Mouse (Mus musculus): ENCODE results near the gene Gnb5. TPM values are rescaled to one million over a fixed set of nuclear protein-coding genes. Genes with fewer than 3 reads are reported as not detected.

Gene Gnb5
- polyA plus RNA-seq, 1 experiment from 2014 or later: 70.1 TPM

DNA sequence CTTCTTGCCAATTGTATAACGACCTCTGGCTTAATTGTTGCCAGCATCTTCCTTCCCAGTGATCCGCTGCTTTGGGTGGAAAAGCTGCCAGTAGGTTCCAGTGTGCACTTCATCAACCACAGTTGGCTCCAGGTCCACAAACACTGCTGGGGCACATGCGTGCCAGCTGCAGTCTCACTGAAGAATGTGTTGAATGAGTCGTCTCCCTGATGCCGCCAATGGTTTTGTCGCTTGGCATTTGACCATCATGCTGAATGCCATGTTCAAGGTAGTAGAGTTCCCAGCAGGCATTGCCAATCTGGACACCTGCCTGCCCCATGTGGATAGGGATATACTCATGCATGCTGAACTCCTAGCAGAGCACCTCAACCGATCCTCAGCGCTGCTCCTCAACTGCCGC lies 69.5 kb downstream of the Gnb5 start:
- H3K4me1 ChIP-seq (ENCODE audit: control insufficient read depth, insufficient read depth, low read length): no peaks in the 10 kb centered on the region
- no peak for DNase-seq
- no peak overlapping the region for H3K4me2 ChIP-seq (ENCODE audit: low read length)
- no peaks in the 10 kb centered on the region for H3K27me3 ChIP-seq (ENCODE audit: control insufficient read depth, insufficient read depth, low read length)
- WGBS: 97% methylated on average over 9 of the region's 9 CpGs
- no peak overlapping the region for H3K27ac ChIP-seq (replicated peaks; ENCODE audit: low read depth, low read length)
- no peak overlapping the region for H3K9ac ChIP-seq (replicated peaks; ENCODE audit: low read length)
- H3K36me3 ChIP-seq (ENCODE audit: control insufficient read depth, insufficient read depth, low read length): no peaks in the 10 kb centered on the region
- ATAC-seq (ENCODE audit: low FRiP score, low TSS enrichment): no peak
- no peak overlapping the region for H3K4me3 ChIP-seq (replicated peaks; ENCODE audit: low read depth, low read length)
- 0 out of 2 replicates have a peak, but pooled peaks cover under 1% of the 10 kb centered on the region for H3K9me3 ChIP-seq (ENCODE audit: control insufficient read depth, low read length)

DNA sequence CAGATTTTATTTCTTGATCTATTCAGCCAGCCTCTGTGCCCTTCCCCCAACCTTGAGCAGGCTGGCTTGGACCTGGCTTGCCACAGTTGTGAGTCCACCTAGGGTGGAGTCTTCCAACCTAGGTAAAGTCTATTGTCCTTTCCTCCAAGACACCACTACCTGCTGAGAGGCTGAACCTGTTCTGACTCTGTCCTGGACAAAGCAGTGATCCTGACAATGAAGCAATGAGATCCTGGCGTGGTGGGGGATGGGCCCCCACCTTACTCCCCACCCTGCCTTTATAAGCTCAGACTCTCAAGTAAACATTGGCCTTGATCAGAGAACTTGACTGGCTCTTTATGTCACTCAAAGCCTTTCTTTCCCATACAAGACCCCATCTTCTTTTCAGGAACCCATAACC lies 70.3 kb downstream of the Gnb5 start:
- ATAC-seq (ENCODE audit: low FRiP score, low TSS enrichment) (no peak), DNase-seq (no peak)
- no peak overlapping the region for H3K27ac ChIP-seq (replicated peaks; ENCODE audit: low read depth, low read length)
- no peaks in the 10 kb centered on the region for H3K36me3 ChIP-seq (ENCODE audit: control insufficient read depth, insufficient read depth, low read length)
- no peak overlapping the region for H3K4me2 ChIP-seq (ENCODE audit: low read length)
- H3K4me3 ChIP-seq (replicated peaks; ENCODE audit: low read depth, low read length): no peak overlapping the region
- no peaks in the 10 kb centered on the region for H3K27me3 ChIP-seq (ENCODE audit: control insufficient read depth, insufficient read depth, low read length)
- no peaks in the 10 kb centered on the region for H3K9me3 ChIP-seq (ENCODE audit: control insufficient read depth, low read length)
- H3K9ac ChIP-seq (replicated peaks; ENCODE audit: low read length): no peak overlapping the region
- H3K4me1 ChIP-seq (ENCODE audit: control insufficient read depth, insufficient read depth, low read length): no peaks in the 10 kb centered on the region
- WGBS: 33% methylated on average over 1 of the region's 1 CpGs

DNA sequence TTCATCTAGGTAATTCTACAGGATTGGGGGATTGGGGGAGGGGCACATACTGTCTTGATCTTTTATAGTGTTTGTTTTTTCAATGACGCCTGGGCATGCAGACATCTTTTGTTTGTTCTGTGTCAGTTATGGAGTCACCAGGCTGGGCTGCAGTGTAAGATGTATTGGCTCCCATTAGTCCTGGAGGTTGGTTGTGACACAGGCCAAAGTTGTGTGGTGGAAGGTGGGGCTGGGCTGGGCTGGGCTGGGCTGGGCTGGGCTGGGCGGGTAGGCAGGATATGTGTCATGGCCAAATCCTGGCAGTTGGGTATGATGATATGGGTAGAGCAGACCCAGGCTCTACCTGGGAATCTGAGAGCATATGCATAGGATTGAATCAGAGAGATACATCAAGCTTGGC lies 72.7 kb downstream of the Gnb5 start:
- Histone ChIP-seq H3K9me3 (ENCODE audit: control insufficient read depth, low read length) (no peaks in the 10 kb centered on the region), H3K4me2 (ENCODE audit: low read length) (no peak overlapping the region), H3K4me3 (replicated peaks; ENCODE audit: low read depth, low read length) (no peak overlapping the region), H3K27ac (replicated peaks; ENCODE audit: low read depth, low read length) (no peak overlapping the region), H3K4me1 (ENCODE audit: control insufficient read depth, insufficient read depth, low read length) (no peaks in the 10 kb centered on the region), H3K36me3 (ENCODE audit: control insufficient read depth, insufficient read depth, low read length) (no peaks in the 10 kb centered on the region), H3K27me3 (ENCODE audit: control insufficient read depth, insufficient read depth, low read length) (no peaks in the 10 kb centered on the region), H3K9ac (replicated peaks; ENCODE audit: low read length) (no peak overlapping the region)
- 98% methylated on average over 2 of the region's 2 CpGs for WGBS
- DNase-seq (no peak), ATAC-seq (ENCODE audit: low FRiP score, low TSS enrichment) (no peak)

DNA sequence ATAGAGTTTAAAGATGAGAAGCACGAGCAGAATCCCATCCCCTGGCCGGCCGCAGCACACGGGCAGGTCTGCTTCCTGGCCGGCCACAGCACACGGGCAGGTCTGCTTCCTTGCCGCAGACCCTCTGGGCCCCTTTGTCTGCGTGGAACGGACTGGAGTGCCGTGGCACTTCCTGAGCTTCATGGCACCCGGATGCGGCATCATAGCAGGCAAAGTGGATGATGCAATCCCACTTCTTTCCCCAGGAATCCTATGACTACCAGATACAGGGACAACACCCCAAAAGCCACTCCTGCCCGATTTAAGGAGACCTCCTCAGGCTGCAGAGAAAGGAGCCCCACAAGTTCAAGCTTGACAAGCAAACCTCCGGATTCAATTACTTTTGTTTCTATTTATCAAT lies 76.7 kb downstream of the Gnb5 start:
- DNase-seq (no peak), ATAC-seq (ENCODE audit: low FRiP score, low TSS enrichment) (no peak)
- Histone ChIP-seq H3K4me1 (ENCODE audit: control insufficient read depth, insufficient read depth, low read length) (no peaks in the 10 kb centered on the region), H3K4me3 (replicated peaks; ENCODE audit: low read depth, low read length) (no peak overlapping the region), H3K36me3 (ENCODE audit: control insufficient read depth, insufficient read depth, low read length) (peaks cover 15% of the 10 kb centered on the region), H3K9ac (replicated peaks; ENCODE audit: low read length) (no peak overlapping the region), H3K9me3 (ENCODE audit: control insufficient read depth, low read length) (no peaks in the 10 kb centered on the region), H3K27ac (replicated peaks; ENCODE audit: low read depth, low read length) (no peak overlapping the region), H3K4me2 (ENCODE audit: low read length) (no peak overlapping the region), H3K27me3 (ENCODE audit: control insufficient read depth, insufficient read depth, low read length) (no peaks in the 10 kb centered on the region)
- WGBS: 94% methylated on average over 14 of the region's 14 CpGs

DNA sequence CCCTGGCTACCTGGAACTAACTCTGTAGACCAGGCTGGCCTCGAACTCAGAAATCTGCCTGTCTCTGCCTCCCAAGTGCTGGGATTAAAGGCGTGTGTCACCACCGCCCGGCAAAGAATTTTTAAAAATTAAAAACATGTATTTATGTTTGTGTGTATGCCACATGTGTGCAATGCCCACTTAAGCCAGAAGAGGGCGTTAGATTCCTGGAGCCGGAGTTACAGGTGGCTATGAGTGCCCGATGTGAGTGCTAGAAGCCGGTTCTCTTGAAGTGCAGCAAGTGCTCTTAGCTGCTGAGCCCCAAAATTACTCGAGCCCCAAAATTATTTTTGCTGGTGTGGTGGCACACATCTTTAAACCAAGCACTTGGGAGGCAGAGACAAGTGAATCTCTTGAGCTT lies 77.7 kb downstream of the Gnb5 start:
- WGBS: 83% methylated on average over 9 of the region's 9 CpGs
- no peak overlapping the region for H3K27ac ChIP-seq (replicated peaks; ENCODE audit: low read depth, low read length)
- H3K9me3 ChIP-seq (ENCODE audit: control insufficient read depth, low read length): no peaks in the 10 kb centered on the region
- no peaks in the 10 kb centered on the region for H3K27me3 ChIP-seq (ENCODE audit: control insufficient read depth, insufficient read depth, low read length)
- no peak overlapping the region for H3K4me3 ChIP-seq (replicated peaks; ENCODE audit: low read depth, low read length)
- peaks cover 21% of the 10 kb centered on the region for H3K36me3 ChIP-seq (ENCODE audit: control insufficient read depth, insufficient read depth, low read length)
- H3K4me2 ChIP-seq (ENCODE audit: low read length): no peak overlapping the region
- ATAC-seq (ENCODE audit: low FRiP score, low TSS enrichment) (no peak), DNase-seq (no peak)
- no peak overlapping the region for H3K9ac ChIP-seq (replicated peaks; ENCODE audit: low read length)
- H3K4me1 ChIP-seq (ENCODE audit: control insufficient read depth, insufficient read depth, low read length): no peaks in the 10 kb centered on the region

DNA sequence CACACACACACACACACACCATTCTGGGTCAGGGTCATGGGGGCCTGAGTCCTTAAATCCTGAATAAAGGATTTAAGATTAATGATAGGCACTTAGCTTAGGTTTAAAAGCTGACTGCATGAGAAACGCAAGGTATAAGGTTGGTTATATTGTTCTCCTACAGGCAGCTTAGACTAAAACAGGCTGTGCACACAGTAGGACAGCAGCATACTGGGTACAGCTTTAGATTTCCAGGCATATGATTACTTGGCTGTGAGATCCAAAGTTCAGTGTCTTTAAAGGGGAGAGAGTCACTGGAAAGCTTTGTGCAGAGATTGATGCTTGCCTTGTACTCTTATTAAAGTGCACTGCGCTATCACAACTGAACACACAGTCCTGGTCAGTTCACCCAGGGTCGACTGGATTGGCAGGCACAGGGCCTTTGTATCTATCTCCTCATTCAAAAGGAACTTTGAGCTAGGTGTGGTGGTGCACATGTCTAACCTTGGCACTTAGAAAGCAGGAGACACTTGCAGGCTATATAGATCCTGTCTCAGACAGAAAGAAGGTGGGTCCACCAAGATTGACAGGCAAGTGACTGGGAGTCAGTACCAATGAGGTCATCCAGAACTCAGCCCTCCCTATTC lies 78.4 kb downstream of the Gnb5 start:
- no peak for ATAC-seq (ENCODE audit: low FRiP score, low TSS enrichment)
- no peak overlapping the region for H3K4me3 ChIP-seq (replicated peaks; ENCODE audit: low read depth, low read length)
- no peaks in the 10 kb centered on the region for H3K9me3 ChIP-seq (ENCODE audit: control insufficient read depth, low read length)
- H3K27me3 ChIP-seq (ENCODE audit: control insufficient read depth, insufficient read depth, low read length): no peaks in the 10 kb centered on the region
- H3K4me1 ChIP-seq (ENCODE audit: control insufficient read depth, insufficient read depth, low read length): no peaks in the 10 kb centered on the region
- no peak overlapping the region for H3K4me2 ChIP-seq (ENCODE audit: low read length)
- WGBS: 84% methylated on average over 3 of the region's 3 CpGs
- H3K9ac ChIP-seq (replicated peaks; ENCODE audit: low read length): no peak overlapping the region
- no peak for DNase-seq
- H3K27ac ChIP-seq (replicated peaks; ENCODE audit: low read depth, low read length): no peak overlapping the region
- H3K36me3 ChIP-seq (ENCODE audit: control insufficient read depth, insufficient read depth, low read length): peaks cover 28% of the 10 kb centered on the region

DNA sequence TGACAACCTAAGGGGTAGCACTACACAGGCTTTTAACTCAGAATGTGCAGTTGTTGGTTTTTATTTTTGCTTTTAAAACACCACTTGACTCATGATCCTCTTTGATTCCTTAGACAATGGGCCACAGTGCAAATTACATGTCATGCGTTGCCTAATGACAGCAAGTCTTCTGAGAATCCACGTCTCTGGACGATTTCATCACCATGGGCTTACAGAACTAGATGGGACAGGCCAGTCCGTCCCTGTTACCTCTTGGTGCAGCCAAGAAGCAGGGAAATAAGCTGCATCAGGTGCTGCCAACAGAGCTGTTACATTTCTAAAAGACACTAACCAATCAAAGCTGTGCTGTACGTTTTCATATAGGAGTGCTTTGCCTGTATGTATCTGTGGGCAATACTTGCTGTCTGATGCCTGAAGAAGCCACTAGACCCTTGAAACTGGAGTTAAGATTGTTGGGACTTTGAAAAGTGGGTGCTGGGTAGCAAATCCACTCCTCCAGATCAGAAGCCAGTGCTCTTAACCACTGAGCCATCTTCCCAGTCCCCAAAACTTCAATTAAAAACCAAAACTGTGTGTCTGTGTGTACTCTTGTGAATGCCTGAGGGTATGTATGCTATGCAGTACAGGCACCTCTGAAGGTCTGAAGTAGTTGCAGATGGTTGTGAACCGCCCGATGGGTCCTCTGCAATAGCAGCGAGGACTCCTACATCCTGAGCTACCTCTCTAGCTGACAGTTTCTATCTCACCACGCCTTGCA lies 79.3 kb downstream of the Gnb5 start:
- no peak overlapping the region for H3K9ac ChIP-seq (replicated peaks; ENCODE audit: low read length)
- DNase-seq (no peak), ATAC-seq (ENCODE audit: low FRiP score, low TSS enrichment) (no peak)
- peaks cover 36% of the 10 kb centered on the region for H3K36me3 ChIP-seq (ENCODE audit: control insufficient read depth, insufficient read depth, low read length)
- WGBS: 79% methylated on average over 9 of the region's 9 CpGs
- no peak overlapping the region for H3K4me2 ChIP-seq (ENCODE audit: low read length)
- H3K27me3 ChIP-seq (ENCODE audit: control insufficient read depth, insufficient read depth, low read length): no peaks in the 10 kb centered on the region
- no peak overlapping the region for H3K4me3 ChIP-seq (replicated peaks; ENCODE audit: low read depth, low read length)
- no peaks in the 10 kb centered on the region for H3K9me3 ChIP-seq (ENCODE audit: control insufficient read depth, low read length)
- no peaks in the 10 kb centered on the region for H3K4me1 ChIP-seq (ENCODE audit: control insufficient read depth, insufficient read depth, low read length)
- H3K27ac ChIP-seq (replicated peaks; ENCODE audit: low read depth, low read length): no peak overlapping the region

DNA sequence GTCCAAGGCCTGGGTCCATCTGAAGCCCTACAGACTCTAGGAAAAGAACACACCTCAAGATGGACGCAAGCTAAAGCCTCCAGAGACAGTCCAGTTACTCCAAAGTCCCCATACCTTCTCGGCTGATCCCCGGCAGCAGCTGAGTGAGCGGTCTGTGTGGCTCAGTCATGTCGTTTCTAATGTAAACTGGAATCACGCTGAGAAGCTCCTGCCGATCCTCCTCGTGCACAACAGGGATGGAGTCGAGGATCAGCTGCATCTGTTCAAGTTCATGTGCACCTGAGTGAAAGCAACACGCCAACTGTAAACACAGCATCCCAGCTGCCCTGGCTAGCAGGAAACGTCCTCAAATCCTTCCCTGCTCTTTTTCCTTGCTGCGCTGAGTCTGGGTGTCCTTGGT lies 87.2 kb downstream of the Gnb5 start:
- Histone ChIP-seq H3K4me1 (ENCODE audit: control insufficient read depth, insufficient read depth, low read length) (no peaks in the 10 kb centered on the region), H3K36me3 (ENCODE audit: control insufficient read depth, insufficient read depth, low read length) (peaks cover 88% of the 10 kb centered on the region), H3K9me3 (ENCODE audit: control insufficient read depth, low read length) (no peaks in the 10 kb centered on the region), H3K27me3 (ENCODE audit: control insufficient read depth, insufficient read depth, low read length) (no peaks in the 10 kb centered on the region), H3K4me2 (ENCODE audit: low read length) (no peak overlapping the region), H3K9ac (replicated peaks; ENCODE audit: low read length) (no peak overlapping the region), H3K27ac (replicated peaks; ENCODE audit: low read depth, low read length) (no peak overlapping the region), H3K4me3 (replicated peaks; ENCODE audit: low read depth, low read length) (no peak overlapping the region)
- ATAC-seq (ENCODE audit: low FRiP score, low TSS enrichment): no peak
- whole genome bisulfite sequencing: 85% methylated on average over 12 of the region's 12 CpGs
- no peak for DNase-seq
